Mouse (Mus musculus): Measurements from ENCODE around the gene Zfp131. TPM values are rescaled to one million over a fixed set of nuclear protein-coding genes. Genes with fewer than 3 reads are reported as not detected.

Zfp131 gene
- polyA plus RNA-seq, 1 experiment = 6.5 TPM

GRCm38 (mm10) chr13:119755681-119756471, 34.8 kb downstream of the Zfp131 start, which contains the start of gene Nim1k:
TSS of gene Nim1k (minus strand) at chr13:119755882.
- peaks cover 4% of the 10 kb centered on the region for H3K4me1 ChIP-seq (ENCODE audit: control insufficient read depth, insufficient read depth, low read length)
- H3K4me3 ChIP-seq (replicated peaks; ENCODE audit: extremely low read depth, low read depth, low read length) = peak within 1 kb of the TSS; percentile 65
- no peak for TF ChIP-seq CTCF (IDR thresholded peaks at IDR 0.05; ENCODE audit: insufficient read depth, low read length)
- TF ChIP-seq POLR2A (IDR thresholded peaks at IDR 0.05; ENCODE audit: borderline replicate concordance, extremely low read depth, low read depth, low read length) = peak; percentile 57; the same call in 1 of the 2 replicates
- WGBS = under 1% methylated on average over 43 of the region's 43 CpGs
- DNase-seq = peak; percentile 67

- 2% methylated on average over 16 of the region's 16 CpGs for WGBS
- peaks cover 4% of the 10 kb centered on the region for H3K4me1 ChIP-seq (ENCODE audit: control insufficient read depth, insufficient read depth, low read length)
- peak overlapping the region; percentile 65 for H3K4me3 ChIP-seq (replicated peaks; ENCODE audit: extremely low read depth, low read depth, low read length)
- TF ChIP-seq POLR2A (IDR thresholded peaks at IDR 0.05; ENCODE audit: borderline replicate concordance, extremely low read depth, low read depth, low read length) = no peak
- TF ChIP-seq CTCF (IDR thresholded peaks at IDR 0.05; ENCODE audit: insufficient read depth, low read length) = no peak
- DNase-seq = no peak
Observed at GRCm38 (mm10) chr13:119755141-119755547, 35.5 kb downstream of the Zfp131 start.

GRCm38 (mm10) chr13:119754635-119755020, 36.1 kb downstream of the Zfp131 start:
- DNase-seq = no peak
- no peak overlapping the region for H3K4me3 ChIP-seq (replicated peaks; ENCODE audit: extremely low read depth, low read depth, low read length)

GRCm38 (mm10) chr13:119753859-119754634, 36.6 kb downstream of the Zfp131 start:
- no peak for TF ChIP-seq POLR2A (IDR thresholded peaks at IDR 0.05; ENCODE audit: borderline replicate concordance, extremely low read depth, low read depth, low read length)
- no peak for TF ChIP-seq CTCF (IDR thresholded peaks at IDR 0.05; ENCODE audit: insufficient read depth, low read length)
- H3K4me3 ChIP-seq (replicated peaks; ENCODE audit: extremely low read depth, low read depth, low read length) = no peak overlapping the region
- DNase-seq = no peak
- 66% methylated on average over 9 of the region's 9 CpGs for WGBS
- peaks cover 4% of the 10 kb centered on the region for H3K4me1 ChIP-seq (ENCODE audit: control insufficient read depth, insufficient read depth, low read length)

More at GRCm38 (mm10) chr13:119754635-119755020, 36.1 kb downstream of the Zfp131 start:
- TF ChIP-seq CTCF (IDR thresholded peaks at IDR 0.05; ENCODE audit: insufficient read depth, low read length) (no peak), POLR2A (IDR thresholded peaks at IDR 0.05; ENCODE audit: borderline replicate concordance, extremely low read depth, low read depth, low read length) (no peak)
- 31% methylated on average over 3 of the region's 3 CpGs for WGBS
- peaks cover 4% of the 10 kb centered on the region for H3K4me1 ChIP-seq (ENCODE audit: control insufficient read depth, insufficient read depth, low read length)

GRCm38 (mm10) chr13:119746930-119747329, 43.8 kb downstream of the Zfp131 start:
- no peak for DNase-seq
- Histone ChIP-seq H3K4me3 (replicated peaks; ENCODE audit: extremely low read depth, low read depth, low read length) (no peak overlapping the region), H3K4me1 (ENCODE audit: control insufficient read depth, insufficient read depth, low read length) (peaks cover under 1% of the 10 kb centered on the region; the same call in 1 of the 2 replicates)
- 88% methylated on average over 4 of the region's 4 CpGs for WGBS
- TF ChIP-seq CTCF (IDR thresholded peaks at IDR 0.05; ENCODE audit: insufficient read depth, low read length) (no peak), POLR2A (IDR thresholded peaks at IDR 0.05; ENCODE audit: borderline replicate concordance, extremely low read depth, low read depth, low read length) (no peak)

GRCm38 (mm10) chr13:119743470-119743869, 47.2 kb downstream of the Zfp131 start:
- Histone ChIP-seq H3K4me3 (replicated peaks; ENCODE audit: extremely low read depth, low read depth, low read length) (no peak overlapping the region), H3K4me1 (ENCODE audit: control insufficient read depth, insufficient read depth, low read length) (peaks cover 4% of the 10 kb centered on the region; the same call in 1 of the 2 replicates)
- no peak for DNase-seq
- TF ChIP-seq POLR2A (IDR thresholded peaks at IDR 0.05; ENCODE audit: borderline replicate concordance, extremely low read depth, low read depth, low read length) = no peak
- no peak for TF ChIP-seq CTCF (IDR thresholded peaks at IDR 0.05; ENCODE audit: insufficient read depth, low read length)
- WGBS = 85% methylated on average over 3 of the region's 3 CpGs

GRCm38 (mm10) chr13:119742711-119743415, 47.8 kb downstream of the Zfp131 start:
- TF ChIP-seq CTCF (IDR thresholded peaks at IDR 0.05; ENCODE audit: insufficient read depth, low read length) (no peak), POLR2A (IDR thresholded peaks at IDR 0.05; ENCODE audit: borderline replicate concordance, extremely low read depth, low read depth, low read length) (no peak)
- WGBS = 84% methylated on average over 6 of the region's 6 CpGs
- H3K4me1 ChIP-seq (ENCODE audit: control insufficient read depth, insufficient read depth, low read length) = peaks cover 4% of the 10 kb centered on the region; the same call in 1 of the 2 replicates
- H3K4me3 ChIP-seq (replicated peaks; ENCODE audit: extremely low read depth, low read depth, low read length) = no peak overlapping the region
- no peak for DNase-seq

- Histone ChIP-seq H3K4me3 (replicated peaks; ENCODE audit: extremely low read depth, low read depth, low read length) (peak overlapping the region; percentile 29), H3K4me1 (ENCODE audit: control insufficient read depth, insufficient read depth, low read length) (peaks cover 7% of the 10 kb centered on the region)
- 27% methylated on average over 19 of the region's 19 CpGs for WGBS
- no peak for TF ChIP-seq POLR2A (IDR thresholded peaks at IDR 0.05; ENCODE audit: borderline replicate concordance, extremely low read depth, low read depth, low read length)
- TF ChIP-seq CTCF (IDR thresholded peaks at IDR 0.05; ENCODE audit: insufficient read depth, low read length) = no peak
- DNase-seq = no peak
Observed at GRCm38 (mm10) chr13:119741390-119742237, 49.1 kb downstream of the Zfp131 start.
